Mouse (Mus musculus) kidney, embryonic 15.5 days (tissue): ENCODE data around the gene Trcg1. TPM values are rescaled to one million over a fixed set of nuclear protein-coding genes. Genes with fewer than 3 reads are reported as not detected.

Experiments used
- ATAC-seq: fragments of 200-750 bp; cut with Nextera tagmentation; replicated peaks from 2 replicates; pipeline ENCODE4 v1.8.0; 2017; ENCODE audit warnings: moderate TSS enrichment; ENCODE audit not compliant: low FRiP score
- H3K27ac ChIP-seq: fragments of 300-500 bp; sonication (generic); 2 replicates; pipeline ENCODE4 v1.5.1; 2015; ENCODE audit warnings: mild to moderate bottlenecking, inconsistent platforms
- H3K27me3 ChIP-seq: fragments of 300-500 bp; sonication (generic); 2 replicates; pipeline ENCODE4 v1.6.1; 2015; ENCODE audit warnings: inconsistent platforms
- H3K36me3 ChIP-seq: fragments of 300-500 bp; sonication (generic); 2 replicates; pipeline ENCODE4 v1.6.1; 2015; ENCODE audit warnings: inconsistent platforms
- H3K4me1 ChIP-seq: fragments of 300-500 bp; sonication (generic); 2 replicates; pipeline ENCODE4 v1.6.1; 2015; ENCODE audit warnings: inconsistent platforms
- H3K4me2 ChIP-seq: fragments of 300-500 bp; sonication (generic); 2 replicates; pipeline ENCODE4 v1.6.1; 2015; ENCODE audit warnings: moderate library complexity, mild to moderate bottlenecking, inconsistent platforms
- H3K4me3 ChIP-seq: fragments of 300-500 bp; sonication (generic); replicated peaks from 2 replicates; pipeline ENCODE4 v1.5.1; 2015; ENCODE audit warnings: mild to moderate bottlenecking, inconsistent platforms
- H3K9ac ChIP-seq: fragments of 300-500 bp; sonication (generic); 2 replicates; pipeline ENCODE4 v1.6.1; 2015; ENCODE audit warnings: mild to moderate bottlenecking, inconsistent platforms
- H3K9me3 ChIP-seq: fragments of 300-500 bp; sonication (generic); replicated peaks from 2 replicates; pipeline ENCODE4 v1.6.1; 2016; ENCODE audit warnings: inconsistent platforms
- WGBS: fragments of 180-500 bp; shearing (Covaris S2); methylation state at CpG from one replicate; pipeline ENCODE4 v1.1.7; 2015; ENCODE audit warnings: mixed read lengths; 5-methylcytosine and 5-hydroxymethylcytosine counted together
- polyA plus RNA-seq: library from polyadenylated mRNA; unstranded; fragments of >200 nt; fragmentation: Nextera tagmentation; extraction: Ambion mirVana; gene quantifications from 2 replicates; pipeline ENCODE4 v1.2.1, GENCODE M21; 2015

Gene Trcg1
- polyA plus RNA-seq, 1 experiment from 2014 or later: not detected

- no peaks in the 10 kb centered on the region for H3K4me1 ChIP-seq
- no peaks in the 10 kb centered on the region for H3K27me3 ChIP-seq
- H3K27ac ChIP-seq: no peak overlapping the region
- H3K4me3 ChIP-seq: no peak overlapping the region
- no peaks in the 10 kb centered on the region for H3K9me3 ChIP-seq
- no peaks in the 10 kb centered on the region for H3K36me3 ChIP-seq
- no peak overlapping the region for H3K9ac ChIP-seq
- H3K4me2 ChIP-seq: no peak overlapping the region
- WGBS: 85% methylated on average over 2 of the region's 2 CpGs
- ATAC-seq: no peak
Observed at GRCm38 (mm10) chr9:57238220-57238619, 1.9 kb downstream of the Trcg1 start.

GRCm38 (mm10) chr9:57241111-57241510 lies 4.8 kb downstream of the Trcg1 start:
- WGBS: 85% methylated on average over 5 of the region's 5 CpGs
- Histone ChIP-seq H3K4me1 (peaks cover 13% of the 10 kb centered on the region), H3K27me3 (no peaks in the 10 kb centered on the region), H3K9ac (no peak overlapping the region), H3K4me2 (no peak overlapping the region), H3K4me3 (no peak overlapping the region), H3K36me3 (no peaks in the 10 kb centered on the region), H3K9me3 (no peaks in the 10 kb centered on the region), H3K27ac (no peak overlapping the region)
- ATAC-seq: no peak

DNA sequence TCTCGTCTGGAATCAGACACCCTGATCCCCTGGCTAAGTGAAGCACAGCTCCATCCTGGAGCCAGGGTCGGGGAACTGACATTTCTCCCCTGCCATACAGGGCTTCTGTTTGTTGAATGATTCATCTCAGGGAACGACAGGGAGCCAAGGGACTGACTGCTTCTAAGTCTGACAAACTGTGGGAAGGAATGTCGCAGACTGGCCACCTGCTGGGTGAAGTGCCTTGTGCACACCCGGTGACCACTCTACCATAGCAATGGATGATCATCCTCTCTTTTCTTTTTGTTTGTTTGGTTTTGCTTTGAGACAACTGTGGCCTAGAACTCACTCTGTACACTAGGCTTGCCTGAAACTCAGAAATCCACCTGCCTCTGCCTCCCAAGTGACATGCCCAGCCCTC lies 6.6 kb downstream of the Trcg1 start:
- Histone ChIP-seq H3K36me3 (no peaks in the 10 kb centered on the region), H3K27me3 (no peaks in the 10 kb centered on the region), H3K9ac (no peak overlapping the region), H3K4me2 (no peak overlapping the region), H3K27ac (no peak overlapping the region), H3K4me3 (no peak overlapping the region), H3K4me1 (peaks cover 22% of the 10 kb centered on the region), H3K9me3 (no peaks in the 10 kb centered on the region)
- WGBS: 47% methylated on average over 5 of the region's 5 CpGs
- no peak for ATAC-seq

DNA sequence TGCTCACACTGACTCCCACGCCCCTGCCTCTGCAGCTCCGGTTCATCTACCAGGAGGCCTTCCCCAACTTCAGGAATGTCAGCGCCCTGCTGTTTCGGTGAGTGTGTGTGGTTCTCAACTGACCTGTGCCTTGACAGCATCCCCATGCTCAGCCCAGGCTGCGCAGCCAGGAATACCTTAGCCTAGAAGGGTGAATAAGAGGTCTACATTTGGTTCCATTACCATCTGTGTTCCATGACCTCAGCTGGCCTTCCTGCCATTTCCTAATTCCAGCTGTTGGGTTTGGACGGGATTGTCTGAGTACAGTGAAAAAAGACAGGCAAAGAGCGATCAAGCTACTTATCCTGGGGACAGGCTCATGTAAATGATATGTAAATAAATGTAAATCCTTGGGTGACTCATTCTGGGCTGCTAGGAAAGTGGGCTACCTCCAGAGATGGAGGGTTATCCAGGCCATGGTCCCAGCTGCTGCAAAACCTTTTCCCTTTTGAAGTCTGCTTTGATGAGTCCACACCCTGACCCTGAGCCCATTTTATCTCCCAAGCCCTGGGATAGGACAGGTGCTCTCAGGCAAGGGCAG lies 7.8 kb downstream of the Trcg1 start:
- H3K4me2 ChIP-seq: no peak overlapping the region
- no peak overlapping the region for H3K27ac ChIP-seq
- no peaks in the 10 kb centered on the region for H3K27me3 ChIP-seq
- 29% methylated on average over 7 of the region's 7 CpGs for WGBS
- H3K9me3 ChIP-seq: no peaks in the 10 kb centered on the region
- no peak overlapping the region for H3K4me3 ChIP-seq
- H3K4me1 ChIP-seq: peaks cover 27% of the 10 kb centered on the region
- no peak overlapping the region for H3K9ac ChIP-seq
- no peak for ATAC-seq
- H3K36me3 ChIP-seq: no peaks in the 10 kb centered on the region

DNA sequence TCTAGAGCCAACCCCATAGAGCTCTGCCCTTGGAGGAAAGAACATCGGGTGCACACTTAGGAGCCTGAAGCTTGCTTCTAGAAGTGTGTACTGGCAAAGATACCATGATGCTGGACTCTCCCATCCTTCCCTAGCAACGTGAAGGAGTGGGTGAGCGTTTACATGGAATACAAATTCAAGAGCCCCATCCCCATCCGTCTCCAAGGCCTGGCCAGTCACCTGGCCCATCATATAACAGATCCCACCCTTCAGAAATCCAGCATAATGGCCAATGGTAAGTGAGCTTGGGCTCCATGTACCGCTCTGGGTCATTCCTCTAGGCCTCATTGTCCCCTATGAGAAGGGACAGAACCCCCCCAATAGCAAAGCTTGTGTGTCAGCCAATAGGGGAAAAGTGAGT lies 10.1 kb downstream of the Trcg1 start:
- Histone ChIP-seq H3K27me3 (no peaks in the 10 kb centered on the region), H3K27ac (no peak overlapping the region), H3K9me3 (no peaks in the 10 kb centered on the region), H3K4me2 (no peak overlapping the region), H3K4me1 (peaks cover 27% of the 10 kb centered on the region), H3K36me3 (peaks cover 9% of the 10 kb centered on the region), H3K9ac (no peak overlapping the region), H3K4me3 (no peak overlapping the region)
- ATAC-seq: no peak
- 95% methylated on average over 5 of the region's 5 CpGs for WGBS

DNA sequence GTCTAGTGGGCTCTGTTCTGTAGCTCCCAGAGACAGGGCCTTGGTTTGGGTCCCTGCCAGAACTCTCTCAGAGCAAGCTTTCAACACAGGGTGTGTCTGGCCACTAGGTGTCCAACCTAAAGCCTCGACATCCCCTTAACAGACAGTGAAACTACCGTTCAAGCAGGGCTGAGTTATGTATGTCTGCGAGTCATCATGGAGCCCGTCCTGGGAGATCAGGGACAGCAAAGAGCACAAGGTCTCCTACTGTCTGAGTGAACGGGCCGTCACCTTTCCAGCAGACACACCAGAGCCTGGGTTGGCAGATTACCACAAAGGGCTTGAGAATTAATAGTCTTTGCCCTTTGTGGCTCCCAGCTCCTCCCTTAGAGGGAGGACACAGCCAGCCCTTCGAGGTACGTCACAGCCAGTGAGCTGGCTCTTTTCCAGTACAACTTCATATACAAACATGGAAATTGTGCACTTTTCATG lies 10.9 kb downstream of the Trcg1 start:
- peaks cover 27% of the 10 kb centered on the region for H3K4me1 ChIP-seq
- no peak overlapping the region for H3K9ac ChIP-seq
- WGBS: 39% methylated on average over 8 of the region's 8 CpGs
- no peak overlapping the region for H3K4me3 ChIP-seq
- H3K27me3 ChIP-seq: no peaks in the 10 kb centered on the region
- H3K36me3 ChIP-seq: peaks cover 17% of the 10 kb centered on the region
- no peak overlapping the region for H3K27ac ChIP-seq
- H3K9me3 ChIP-seq: no peaks in the 10 kb centered on the region
- H3K4me2 ChIP-seq: no peak overlapping the region
- ATAC-seq: no peak

DNA sequence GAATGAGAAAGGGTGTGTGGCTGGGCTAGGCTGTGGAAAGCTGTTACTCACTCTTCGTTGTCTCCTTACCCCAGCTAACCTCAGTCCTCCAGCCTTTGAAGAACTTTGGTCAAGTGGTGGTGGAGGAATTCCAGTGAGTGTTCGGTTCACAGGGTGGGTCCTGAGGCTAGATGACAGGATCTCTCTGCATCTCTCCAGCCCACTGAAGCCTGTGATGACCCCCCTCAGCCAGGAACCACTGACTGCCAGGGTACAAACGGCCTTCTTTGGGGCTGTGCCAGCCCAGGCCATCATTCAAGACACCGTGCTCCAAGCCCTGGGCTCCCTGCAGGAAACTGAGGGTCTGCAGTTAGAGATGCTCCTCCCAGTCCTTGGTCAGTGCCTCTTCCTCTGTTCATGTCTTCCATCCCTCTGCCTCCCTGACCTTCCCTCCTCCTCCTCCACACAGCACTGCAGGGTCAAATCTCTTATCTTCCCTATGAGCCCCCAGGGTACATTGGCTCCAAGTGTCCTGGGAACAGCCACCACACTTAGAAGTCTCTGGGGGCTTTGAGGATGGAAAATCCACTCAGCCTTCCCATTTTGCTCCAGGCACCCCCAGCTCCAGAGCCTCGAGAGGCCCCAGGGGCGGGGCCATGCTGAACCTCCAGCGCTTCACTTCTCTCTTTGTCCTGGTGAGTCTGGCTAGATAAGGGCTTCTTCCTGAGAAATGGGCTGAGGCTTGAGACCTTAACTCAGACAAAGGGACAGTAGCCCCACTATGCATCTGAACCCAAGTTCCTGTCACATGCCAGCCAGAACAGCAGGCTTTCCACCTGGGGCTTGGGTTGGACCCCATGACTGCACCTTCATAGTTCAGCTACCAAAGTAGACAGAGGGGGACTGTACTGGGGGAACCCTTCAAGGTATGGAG lies 11.9 kb downstream of the Trcg1 start:
- no peak overlapping the region for H3K27ac ChIP-seq
- 65% methylated on average over 7 of the region's 7 CpGs for WGBS

GRCm38 (mm10) chr9:57250026-57250425 lies 13.7 kb downstream of the Trcg1 start:
- Histone ChIP-seq H3K9me3 (no peaks in the 10 kb centered on the region), H3K4me2 (no peak overlapping the region), H3K27me3 (no peaks in the 10 kb centered on the region), H3K36me3 (peaks cover 45% of the 10 kb centered on the region), H3K4me1 (peaks cover 19% of the 10 kb centered on the region), H3K27ac (no peak overlapping the region), H3K4me3 (no peak overlapping the region), H3K9ac (no peak overlapping the region)
- 92% methylated on average over 4 of the region's 4 CpGs for WGBS
- no peak for ATAC-seq

More for the DNA sequence above, 11.9 kb downstream of the Trcg1 start:
- no peaks in the 10 kb centered on the region for H3K27me3 ChIP-seq
- H3K9me3 ChIP-seq: no peaks in the 10 kb centered on the region
- H3K4me2 ChIP-seq: no peak overlapping the region
- H3K9ac ChIP-seq: no peak overlapping the region
- H3K4me3 ChIP-seq: no peak overlapping the region
- no peak for ATAC-seq
- peaks cover 27% of the 10 kb centered on the region for H3K4me1 ChIP-seq
- H3K36me3 ChIP-seq: peaks cover 27% of the 10 kb centered on the region

GRCm38 (mm10) chr9:57251139-57251538 lies 14.8 kb downstream of the Trcg1 start:
- H3K4me3 ChIP-seq: no peak overlapping the region
- peaks cover 24% of the 10 kb centered on the region for H3K4me1 ChIP-seq
- no peak overlapping the region for H3K9ac ChIP-seq
- H3K4me2 ChIP-seq: no peak overlapping the region
- no peaks in the 10 kb centered on the region for H3K27me3 ChIP-seq
- no peak for ATAC-seq
- peaks cover 56% of the 10 kb centered on the region for H3K36me3 ChIP-seq
- H3K9me3 ChIP-seq: no peaks in the 10 kb centered on the region
- 94% methylated on average over 2 of the region's 2 CpGs for WGBS
- H3K27ac ChIP-seq: no peak overlapping the region

GRCm38 (mm10) chr9:57254061-57254460 lies 17.7 kb downstream of the Trcg1 start:
- no peak overlapping the region for H3K27ac ChIP-seq
- H3K9ac ChIP-seq: no peak overlapping the region
- no peaks in the 10 kb centered on the region for H3K27me3 ChIP-seq
- no peak overlapping the region for H3K4me3 ChIP-seq
- no peaks in the 10 kb centered on the region for H3K9me3 ChIP-seq
- H3K36me3 ChIP-seq: peaks cover 85% of the 10 kb centered on the region
- 75% methylated on average over 7 of the region's 7 CpGs for WGBS
- peaks cover 11% of the 10 kb centered on the region for H3K4me1 ChIP-seq
- no peak overlapping the region for H3K4me2 ChIP-seq
- no peak for ATAC-seq

DNA sequence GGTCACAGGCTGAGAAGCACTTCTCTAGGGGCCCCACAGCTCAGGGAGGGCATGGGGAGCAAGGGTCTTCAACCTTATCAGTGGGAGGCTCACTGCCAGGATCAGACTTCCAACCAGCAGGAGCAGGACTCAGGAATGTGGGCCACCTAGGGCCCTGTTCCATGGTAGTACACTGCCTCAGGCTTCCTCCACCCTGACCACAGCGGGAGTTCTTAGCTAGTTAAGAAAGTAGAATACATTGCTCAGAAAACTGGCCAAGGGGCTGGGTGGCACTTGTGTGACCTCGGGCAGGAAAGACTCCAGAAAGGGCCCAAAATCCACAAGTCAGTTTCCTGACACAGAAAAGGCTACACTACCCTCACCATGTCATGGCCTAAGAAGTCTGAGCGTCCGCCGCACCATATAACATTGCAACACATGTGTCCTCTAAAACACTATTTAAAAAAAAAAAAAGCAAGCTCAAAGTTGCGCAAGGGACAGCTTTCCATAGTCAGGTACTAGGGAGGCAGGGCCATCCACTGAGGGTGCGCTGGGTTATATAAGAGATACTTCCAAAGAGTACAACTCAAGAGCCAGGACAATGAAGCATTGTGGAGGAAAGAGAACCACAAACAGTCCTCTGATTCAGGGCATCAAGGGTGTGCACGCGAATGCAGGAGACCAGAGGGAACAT lies 18.6 kb downstream of the Trcg1 start:
- Histone ChIP-seq H3K4me3 (no peak overlapping the region), H3K4me2 (no peak overlapping the region), H3K27ac (no peak overlapping the region), H3K4me1 (peaks cover 12% of the 10 kb centered on the region), H3K9me3 (no peaks in the 10 kb centered on the region), H3K36me3 (peaks cover 85% of the 10 kb centered on the region), H3K27me3 (no peaks in the 10 kb centered on the region), H3K9ac (no peak overlapping the region)
- no peak for ATAC-seq
- 85% methylated on average over 9 of the region's 9 CpGs for WGBS

DNA sequence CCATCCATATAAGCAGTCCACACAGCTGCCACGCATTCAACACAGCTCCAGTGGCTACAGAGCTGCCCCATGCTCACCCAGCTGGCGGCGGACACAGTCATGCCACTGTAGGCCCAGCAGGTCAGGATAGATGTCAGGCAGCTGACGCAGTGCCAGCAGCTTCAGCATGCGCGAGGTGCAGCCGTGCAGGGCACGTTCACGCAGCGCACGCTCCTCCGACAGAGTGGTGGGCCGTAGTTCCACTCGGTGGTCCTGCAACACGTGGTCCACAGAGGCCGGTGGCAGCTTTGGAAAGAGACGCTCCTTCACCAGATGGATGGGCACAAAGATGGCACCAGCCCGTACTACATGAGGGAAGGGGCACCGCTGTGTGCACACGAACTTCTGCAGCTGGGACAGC lies 20.0 kb downstream of the Trcg1 start:
- H3K36me3 ChIP-seq: peaks cover 78% of the 10 kb centered on the region
- no peak for ATAC-seq
- H3K4me2 ChIP-seq: no peak overlapping the region
- no peak overlapping the region for H3K4me3 ChIP-seq
- no peaks in the 10 kb centered on the region for H3K9me3 ChIP-seq
- H3K9ac ChIP-seq: no peak overlapping the region
- H3K4me1 ChIP-seq: peaks cover 26% of the 10 kb centered on the region
- H3K27ac ChIP-seq: no peak overlapping the region
- H3K27me3 ChIP-seq: no peaks in the 10 kb centered on the region
- WGBS: 94% methylated on average over 20 of the region's 20 CpGs
